Mouse (Mus musculus): ENCODE results near the gene Acad9.

GRCm38 (mm10) chr3:36075466-36075865, 9.7 kb downstream of the Acad9 start:
- TF ChIP-seq MAX (IDR thresholded peaks at IDR 0.05; ENCODE audit: low read length) (no peak), CTCF (conservative IDR thresholded peaks at IDR 0.05 in 1 of 2, IDR thresholded peaks at IDR 0.05 in 1 of 2; ENCODE audit: low read depth in 2 of 2, low read length in 2 of 2) (no peak)
